Mouse (Mus musculus) adrenal gland, adult (tissue): ENCODE measurements at regions not wholly inside any gene's neighbourhood (a gene's known extent, or its start where the extent isn't known, plus 50 kb on each side); places are given as distances from the start of the nearest gene placed in this dataset.

ENCODE experiments used
- DNase-seq, 2 experiments: peaks; one replicate each; pipeline ENCODE4 v3.0.0; 2022 to 2023; ENCODE audit warnings: low spot score in 1 of 2; ENCODE audit not compliant: inconsistent age in 2 of 2

DNA sequence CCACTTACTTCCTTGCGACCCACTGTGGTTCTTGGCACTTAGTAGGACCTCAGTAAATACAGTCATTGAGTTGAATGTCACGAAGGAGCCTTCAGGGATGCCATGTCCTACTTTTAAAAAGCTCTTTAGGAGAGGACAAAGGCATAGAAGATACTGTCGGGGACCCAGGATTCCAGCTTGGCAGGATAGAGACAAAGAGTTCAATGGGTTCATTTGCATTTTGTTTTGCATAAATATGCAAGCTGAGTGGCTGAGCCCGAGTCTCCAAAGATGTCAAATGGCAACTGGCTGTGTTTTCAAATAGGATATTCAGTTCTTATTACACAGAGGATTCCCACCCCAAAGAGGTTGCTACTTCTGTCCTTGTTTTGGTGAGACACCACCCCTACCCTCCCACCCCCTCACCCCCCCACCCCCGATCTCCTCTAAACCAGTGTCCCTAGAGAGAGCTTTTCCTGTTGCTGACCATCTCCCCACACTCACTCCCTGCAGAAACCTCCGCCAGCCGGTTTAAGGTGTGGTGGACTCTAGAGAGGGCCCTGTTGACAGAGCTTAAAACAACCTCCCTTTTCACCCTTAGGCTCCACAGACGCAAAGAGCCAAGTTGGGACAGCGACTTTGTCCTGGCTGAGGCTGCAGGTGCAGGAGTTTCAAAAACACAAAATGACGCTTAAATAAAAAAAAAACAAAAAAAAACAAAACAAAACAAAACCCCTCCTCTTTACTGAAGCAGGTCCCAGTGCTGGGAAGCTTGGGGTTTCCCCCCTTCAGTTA lies 57.9 kb downstream of the Sox9 start:
- no peak for DNase-seq

DNA sequence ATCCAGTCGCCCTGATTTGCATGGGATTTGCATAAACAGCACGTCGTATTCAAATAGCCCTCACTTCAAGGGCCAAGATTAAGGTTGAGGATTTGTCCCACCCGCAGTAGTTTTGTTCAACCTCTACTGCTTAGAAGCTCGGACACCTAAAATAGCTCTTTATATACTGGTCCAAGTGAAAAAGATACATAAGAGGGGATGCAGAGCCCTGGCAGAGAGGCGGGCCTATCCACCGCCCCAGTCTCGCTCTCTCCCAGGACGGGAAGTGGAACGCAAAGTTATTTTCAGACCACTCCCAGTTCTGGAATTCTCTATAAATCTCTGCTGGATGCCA lies 58.4 kb downstream of the Sox9 start:
- DNase-seq, result no peak

DNA sequence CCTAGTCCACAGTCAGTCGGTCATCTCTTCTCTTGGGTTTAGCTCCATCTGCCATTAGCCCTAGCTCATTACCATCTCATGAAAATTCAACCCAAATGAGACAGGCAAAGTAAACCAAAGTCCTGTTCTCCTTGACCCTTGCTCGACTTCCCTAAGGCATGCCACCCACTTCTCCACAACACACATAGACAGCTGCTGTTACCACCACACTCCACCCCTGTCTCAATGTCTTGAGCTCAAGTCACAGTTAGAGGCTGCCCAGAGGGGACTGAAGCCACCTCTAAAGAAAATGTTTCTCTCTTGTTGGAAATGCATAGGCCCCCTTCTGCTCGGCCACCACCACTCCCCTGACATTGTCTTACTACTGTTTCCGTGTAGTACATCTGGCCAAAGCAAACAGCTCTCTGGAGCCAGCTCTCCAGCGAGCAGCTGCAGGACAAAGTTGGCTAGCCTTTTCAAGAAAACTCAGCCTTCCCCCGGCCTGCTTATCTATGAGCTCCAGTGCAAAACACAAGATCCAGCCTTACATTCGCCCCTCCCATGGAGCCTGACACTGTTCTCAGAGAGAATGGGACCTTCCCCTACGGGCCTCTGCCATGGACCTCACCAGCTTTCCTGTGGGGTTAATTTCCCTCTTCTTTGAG lies 62.4 kb downstream of the Sox9 start:
- DNase-seq, result no peak

DNA sequence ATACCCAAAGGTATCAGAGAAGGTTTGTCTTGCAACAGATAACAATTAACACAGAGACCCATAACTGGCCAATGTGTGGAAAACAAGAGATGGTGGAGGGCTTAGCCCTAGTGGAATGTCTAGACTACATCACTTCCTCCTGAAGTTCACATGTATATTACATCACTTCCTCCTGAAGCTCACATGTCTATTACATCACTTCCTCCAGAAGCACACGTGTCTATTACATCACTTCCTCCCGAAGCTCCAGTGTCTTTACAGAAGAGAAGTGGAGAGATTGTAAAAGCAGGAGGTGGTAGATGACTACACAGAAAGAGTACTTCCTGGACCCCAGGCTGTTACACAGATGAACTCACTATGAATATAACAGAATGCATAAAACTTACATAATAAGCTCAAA lies 65.1 kb downstream of the Sox9 start:
- DNase-seq, result no peak

DNA sequence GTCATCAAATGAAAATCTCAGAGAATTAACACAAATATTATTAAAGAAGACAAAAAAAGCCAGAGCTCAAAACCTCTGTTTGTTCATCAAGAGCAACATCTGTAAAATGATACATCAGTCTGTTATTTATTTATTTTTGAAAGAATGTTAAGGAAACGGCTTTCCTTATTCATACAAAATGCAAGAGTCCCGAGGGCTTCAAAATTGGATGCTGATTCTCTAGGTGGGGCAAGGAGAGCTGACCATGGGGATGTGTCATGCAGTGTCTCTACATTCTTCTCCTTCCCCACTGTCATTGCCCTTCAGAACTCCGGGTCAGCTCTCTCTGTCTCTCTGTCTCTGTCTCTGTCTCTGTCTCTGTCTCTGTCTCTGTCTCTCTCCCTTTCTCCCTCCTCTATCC lies 65.8 kb downstream of the Sox9 start:
- DNase-seq, result no peak

DNA sequence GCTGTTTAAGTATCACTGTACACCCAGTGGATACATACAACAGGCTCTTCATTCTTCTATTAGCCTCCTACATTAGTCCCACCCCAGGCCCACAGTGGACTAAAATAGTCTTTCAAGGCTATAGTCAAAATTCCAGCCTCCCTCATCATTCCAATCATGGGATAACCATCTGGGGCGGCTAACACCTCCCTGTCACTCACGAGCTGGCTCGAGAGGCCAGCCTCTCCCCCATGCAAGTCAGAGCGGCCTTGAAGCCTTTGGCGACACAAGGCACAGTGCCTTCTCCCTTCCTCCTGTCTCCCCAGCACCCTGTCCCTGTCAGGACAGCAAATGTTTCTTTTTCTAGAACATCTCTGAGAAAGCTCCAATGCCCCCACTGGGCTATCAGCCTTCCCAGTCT lies 68.0 kb downstream of the Sox9 start:
- peak in 1 of 2 experiments; percentile 20 for DNase-seq

DNA sequence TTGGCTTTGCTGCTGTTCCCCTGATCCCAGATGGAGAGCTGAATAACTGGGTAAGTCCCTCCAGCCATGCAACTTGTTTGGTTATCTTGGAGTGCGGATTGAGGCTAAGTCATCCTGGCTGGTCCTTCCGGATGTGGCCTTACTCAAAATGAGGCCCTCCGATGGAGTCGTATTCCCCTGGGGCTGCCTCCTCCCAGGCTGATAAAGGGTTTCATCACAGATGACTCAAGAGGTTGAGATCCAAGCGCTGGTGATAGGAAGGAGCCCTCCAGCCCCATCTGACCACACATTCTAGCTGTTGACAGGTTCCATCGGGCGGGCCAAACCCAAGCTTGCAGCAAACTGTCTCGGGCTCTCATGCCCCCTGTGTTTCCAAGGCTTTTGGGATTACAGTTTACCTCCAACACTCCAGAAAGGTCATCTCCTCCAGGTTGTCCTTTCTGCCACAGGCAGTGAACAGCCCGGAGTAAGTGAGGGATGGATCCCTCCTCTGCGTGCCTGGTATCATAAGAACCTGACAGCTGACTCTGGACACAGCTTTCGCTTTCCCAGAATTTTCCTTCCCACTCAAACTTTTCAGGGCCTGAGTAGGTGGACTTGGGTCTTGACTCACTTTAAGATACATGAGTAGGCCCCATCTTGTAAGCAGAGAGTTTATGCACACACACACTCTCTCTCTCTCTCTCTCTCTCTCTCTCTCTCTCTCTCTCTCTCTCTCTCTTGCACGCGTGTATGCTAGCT lies 68.7 kb downstream of the Sox9 start:
- DNase-seq, result no peak

DNA sequence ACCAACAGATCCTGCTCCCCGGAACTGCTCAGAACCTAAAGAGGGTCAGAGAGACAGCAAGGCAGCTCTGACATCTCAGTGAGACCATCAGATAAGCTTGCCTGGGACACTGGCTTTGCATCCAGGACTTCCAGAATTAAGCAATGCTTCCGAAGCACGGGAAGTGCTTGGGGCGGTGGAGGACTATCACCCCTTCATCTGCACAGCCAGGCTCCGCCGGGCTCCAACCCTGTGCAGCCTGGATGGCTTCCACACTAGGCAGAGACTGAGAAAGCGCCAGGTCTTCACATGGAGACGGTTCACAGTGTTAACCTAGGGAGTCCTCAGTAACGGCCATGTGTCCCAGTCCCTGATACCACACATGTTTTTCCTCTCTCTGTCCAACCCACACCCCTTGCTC lies 69.3 kb downstream of the Sox9 start:
- DNase-seq, result no peak

DNA sequence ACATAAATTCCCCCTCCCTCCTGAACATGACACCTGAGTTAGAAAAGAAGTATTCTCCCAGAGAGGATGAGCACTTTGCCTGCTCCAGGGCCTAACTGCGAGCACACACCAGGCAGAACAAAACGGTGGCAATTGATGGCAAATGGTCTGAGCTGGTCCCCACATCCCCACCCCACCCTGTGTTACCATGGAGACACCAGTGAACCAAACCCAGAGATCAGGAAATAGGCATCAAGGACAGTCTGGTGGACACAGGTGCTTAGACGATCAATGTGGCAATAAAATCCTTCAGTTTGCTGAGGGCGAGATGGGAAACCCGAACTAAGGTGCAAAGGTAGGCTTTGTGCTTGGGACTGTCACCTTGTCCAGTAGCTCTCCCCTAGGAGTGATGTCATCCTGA lies 74.0 kb downstream of the Sox9 start:
- DNase-seq, result no peak

DNA sequence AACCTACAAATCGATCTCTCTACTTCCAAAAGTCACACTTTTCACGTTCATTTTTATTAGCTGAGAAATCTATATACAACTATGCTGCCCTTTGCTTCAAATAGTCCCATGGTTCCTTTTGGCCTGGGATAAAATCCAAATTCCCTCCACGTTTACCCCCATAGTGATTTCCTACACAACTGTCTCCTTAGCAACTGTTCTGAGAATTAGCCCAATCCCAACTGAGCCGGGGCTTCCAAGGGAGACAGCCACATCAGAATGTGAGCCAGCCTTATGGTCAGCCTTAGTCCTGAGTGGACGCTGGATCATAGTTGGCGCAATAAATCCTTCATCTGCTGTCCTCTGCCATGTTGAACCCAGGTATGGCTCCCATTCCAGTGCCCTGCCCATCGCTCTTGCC lies 77.3 kb downstream of the Sox9 start:
- DNase-seq, result no peak

DNA sequence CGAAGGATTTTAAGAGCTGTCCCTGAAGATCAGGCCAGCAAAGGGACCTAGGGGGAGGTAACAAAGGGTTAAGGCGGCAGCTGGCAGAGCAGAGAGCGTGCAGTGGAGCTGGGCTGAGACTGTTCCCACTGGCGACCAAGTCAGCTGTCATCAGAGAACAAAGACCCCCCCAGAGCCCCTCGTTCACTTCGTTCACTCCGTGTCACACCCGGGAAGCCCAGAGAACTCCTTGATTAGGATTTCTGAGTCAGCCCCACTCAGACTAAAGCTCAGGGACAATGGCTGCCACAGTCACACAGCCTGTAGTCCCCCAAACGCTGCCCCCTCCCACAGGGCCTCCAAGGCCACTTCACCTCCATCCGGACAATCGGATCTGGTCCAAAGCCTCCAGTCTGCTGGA lies 78.8 kb downstream of the Sox9 start:
- no peak for DNase-seq

DNA sequence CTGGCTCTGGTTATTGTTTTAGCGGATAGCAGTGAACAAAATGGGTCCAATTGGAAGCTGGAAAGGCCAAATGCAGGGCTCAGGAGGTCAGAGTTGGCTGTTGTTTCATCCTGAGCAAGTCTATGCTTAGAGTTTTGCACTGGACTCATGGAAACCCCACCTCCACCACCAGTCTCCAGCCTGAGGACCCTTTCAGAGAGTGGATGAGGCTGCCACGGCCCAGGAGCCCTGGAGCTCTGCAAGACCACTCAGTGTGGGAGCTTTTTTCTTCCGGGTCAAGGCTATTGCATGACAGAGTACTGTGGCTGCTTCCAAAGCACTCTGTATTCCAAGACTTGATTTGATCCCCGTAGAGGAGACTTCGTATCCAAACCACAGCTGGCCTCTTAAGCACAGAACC lies 79.2 kb downstream of the Sox9 start:
- no peak for DNase-seq

DNA sequence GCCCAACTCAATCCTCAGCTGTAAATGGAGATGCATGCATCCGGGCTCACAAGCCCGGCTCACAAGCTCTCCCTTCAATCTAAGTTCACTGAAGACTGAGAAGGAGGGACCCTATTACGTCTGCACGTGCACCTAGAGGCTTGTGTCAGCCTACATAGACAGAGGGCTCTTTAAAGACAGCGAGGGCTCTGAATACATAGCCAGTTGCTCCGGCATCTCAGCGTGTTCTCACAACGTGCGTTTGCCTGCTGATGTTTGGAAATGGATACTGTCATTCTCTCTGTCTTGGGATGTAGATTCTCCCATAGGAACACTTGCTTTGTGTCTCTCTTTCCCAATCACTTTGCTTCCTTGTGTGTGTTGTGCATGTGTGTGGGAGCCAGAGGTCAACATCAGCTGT lies 83.8 kb downstream of the Sox9 start:
- no peak for DNase-seq

DNA sequence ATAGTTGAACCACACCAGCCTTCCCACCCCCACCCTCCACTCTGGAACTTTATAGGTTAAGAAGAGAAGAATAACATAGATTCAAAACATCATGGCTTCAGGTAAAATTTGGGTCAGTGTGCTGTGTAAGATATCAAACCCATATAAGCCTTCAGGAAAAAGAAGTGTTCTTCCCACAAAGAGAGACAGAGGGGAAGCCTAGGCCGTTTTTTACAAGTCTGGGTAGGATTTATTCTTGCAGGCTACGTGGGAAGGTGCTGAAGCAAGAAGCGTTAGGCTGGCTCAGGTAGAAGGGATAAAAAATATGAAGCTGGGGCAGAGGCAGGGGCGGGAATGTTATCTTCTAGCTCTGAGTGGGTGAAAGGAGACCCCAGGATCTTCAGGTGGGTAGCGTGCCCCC lies 87.5 kb downstream of the Sox9 start:
- no peak for DNase-seq

DNA sequence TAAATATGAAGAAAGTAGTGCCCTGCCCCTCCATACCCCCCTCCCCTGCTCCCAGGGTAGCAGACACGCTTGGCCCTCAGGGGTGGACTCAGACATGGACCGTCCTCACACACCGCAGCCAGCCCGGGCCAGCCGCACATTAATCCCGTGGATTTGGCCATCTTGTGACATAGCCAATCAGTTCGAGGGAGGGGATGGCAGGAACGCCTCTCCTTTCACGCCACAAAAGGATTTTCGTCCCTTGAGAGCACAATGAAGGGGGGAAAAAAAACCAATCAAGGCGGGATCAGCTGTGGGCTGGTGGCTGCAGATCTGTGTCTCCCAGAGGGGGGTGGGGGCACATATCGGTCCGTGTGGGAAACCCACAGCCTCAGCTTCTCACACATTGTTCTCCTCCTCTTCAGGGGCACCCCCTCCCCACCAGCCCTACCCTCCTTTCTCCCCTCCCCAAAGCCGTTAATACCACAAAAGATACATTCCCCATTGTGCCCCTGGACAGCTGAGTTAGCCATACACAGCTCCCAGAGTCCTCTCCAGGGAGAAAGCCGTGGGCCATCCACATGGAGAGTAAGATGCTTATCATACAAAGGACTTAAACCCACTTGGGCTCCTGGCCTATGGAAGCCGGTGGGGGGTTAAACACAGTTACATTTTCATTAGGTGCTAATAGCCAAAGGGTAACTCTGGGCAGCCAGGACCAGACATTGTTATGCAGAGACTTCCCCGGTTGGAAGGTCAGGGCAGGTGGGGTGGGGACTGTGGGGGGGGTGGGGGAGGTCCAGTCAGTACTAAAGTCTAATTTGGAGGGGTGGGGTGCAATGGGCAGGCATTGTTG lies 88.4 kb downstream of the Sox9 start:
- DNase-seq, result no peak

DNA sequence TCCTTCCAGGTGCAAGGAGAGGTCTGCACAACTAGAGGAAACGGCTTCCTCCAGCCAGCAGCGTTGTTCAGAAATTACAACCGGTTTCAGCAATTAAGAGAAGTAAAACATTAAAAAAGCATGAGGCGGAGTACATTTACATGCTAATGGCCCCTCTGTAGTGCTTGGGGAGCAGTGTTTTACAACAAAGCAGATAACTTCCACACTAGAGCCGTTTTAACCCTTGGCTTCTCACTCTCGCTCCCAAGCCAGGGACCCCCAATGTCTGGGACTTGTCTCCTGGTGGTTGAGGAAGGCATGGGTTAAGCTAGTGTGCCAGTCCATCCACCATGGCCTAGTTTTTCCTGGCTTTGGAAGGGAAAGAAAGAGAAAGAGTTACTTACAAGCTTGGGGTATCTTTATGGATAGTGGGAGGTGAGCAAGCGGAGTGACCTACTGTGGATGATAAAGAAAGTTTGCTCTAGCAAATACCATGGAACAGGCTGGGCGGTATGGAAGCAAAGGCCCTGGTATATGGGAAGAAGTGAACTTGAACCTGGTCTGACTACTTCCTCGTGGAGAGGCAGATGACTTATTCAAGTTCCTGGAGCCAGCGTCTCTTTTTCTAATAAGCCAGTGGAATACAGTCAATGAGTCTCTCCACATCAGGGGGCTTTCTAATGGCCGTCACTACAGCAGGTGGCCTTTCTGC lies 90.8 kb downstream of the Sox9 start:
- DNase-seq, result no peak

DNA sequence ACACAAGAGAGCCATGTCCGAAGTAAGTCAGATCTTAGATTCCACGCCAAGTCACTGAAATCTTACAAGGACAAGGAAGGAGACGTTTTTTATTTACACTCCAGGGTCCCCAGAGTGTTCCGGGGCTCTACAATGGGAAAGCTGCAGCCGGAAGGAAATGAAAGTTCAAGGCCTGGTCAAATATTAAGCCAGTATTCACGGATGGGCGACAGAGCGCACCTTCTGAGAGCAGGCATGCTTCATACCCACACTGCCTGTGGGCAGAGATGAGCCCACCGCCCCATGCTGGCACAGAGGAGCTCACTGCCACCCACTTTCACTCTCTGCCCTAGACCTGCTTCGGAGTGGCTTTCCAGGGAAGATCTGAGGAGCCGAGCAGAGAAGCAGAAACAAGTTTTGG lies 92.2 kb downstream of the Sox9 start:
- no peak for DNase-seq

DNA sequence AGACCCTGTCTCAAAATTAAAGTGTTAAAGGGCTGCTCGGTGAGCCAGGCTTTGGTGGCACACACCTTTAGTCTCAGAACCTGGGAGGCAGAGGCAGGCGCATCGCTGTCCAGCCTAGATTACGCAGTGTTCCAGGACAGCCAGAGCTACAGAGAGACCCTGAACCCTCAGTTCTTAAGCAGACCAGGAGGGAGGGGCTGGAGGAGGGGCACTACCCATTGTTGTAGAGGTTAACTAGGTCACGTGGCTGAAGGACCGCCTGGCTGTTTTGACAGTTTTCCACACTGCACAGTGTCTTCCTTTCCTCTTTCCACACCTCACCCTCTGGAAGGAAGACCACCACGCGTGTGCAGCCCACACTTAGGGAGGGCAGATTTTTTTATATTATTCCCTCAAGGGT lies 94.2 kb downstream of the Sox9 start:
- no peak for DNase-seq

DNA sequence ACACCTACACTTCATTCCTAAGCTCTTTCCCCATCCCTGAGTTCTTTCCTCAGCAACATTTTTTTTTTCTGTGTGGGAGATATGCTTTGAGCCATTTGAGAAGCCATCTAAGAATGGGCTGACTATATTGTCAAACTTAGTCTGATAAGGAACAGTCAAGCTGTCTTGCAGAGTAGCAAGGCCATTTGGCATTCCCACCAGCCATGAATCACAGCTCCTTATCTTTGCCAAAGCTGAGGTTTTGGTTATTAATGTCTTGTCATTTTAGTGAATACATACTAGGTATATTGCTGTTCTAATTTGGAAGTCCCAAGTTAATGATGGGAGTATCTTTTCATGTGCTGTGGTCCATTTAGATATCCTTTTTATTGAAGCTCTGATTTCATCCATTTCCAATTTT lies 96.4 kb downstream of the Sox9 start:
- peak; percentile 24 to 67 for DNase-seq

DNA sequence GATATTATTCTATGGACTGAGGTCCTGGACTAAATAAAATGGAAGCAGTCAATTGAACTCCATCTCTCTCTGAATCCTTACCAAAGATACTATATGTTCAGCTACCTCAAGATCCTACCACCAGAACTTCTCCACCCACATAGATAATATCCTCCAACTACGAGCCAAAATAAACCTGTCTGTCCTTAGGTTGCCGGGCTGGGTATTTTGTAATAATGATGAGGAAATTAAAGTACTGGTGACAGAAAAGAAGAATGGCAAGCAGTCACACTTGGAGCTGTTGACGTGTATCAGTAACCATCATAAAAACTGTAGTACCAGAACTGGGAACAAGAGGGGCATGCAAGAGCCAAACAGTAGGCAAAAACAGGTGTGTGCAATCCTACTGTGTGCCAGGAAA lies 98.7 kb downstream of the Sox9 start:
- no peak for DNase-seq

DNA sequence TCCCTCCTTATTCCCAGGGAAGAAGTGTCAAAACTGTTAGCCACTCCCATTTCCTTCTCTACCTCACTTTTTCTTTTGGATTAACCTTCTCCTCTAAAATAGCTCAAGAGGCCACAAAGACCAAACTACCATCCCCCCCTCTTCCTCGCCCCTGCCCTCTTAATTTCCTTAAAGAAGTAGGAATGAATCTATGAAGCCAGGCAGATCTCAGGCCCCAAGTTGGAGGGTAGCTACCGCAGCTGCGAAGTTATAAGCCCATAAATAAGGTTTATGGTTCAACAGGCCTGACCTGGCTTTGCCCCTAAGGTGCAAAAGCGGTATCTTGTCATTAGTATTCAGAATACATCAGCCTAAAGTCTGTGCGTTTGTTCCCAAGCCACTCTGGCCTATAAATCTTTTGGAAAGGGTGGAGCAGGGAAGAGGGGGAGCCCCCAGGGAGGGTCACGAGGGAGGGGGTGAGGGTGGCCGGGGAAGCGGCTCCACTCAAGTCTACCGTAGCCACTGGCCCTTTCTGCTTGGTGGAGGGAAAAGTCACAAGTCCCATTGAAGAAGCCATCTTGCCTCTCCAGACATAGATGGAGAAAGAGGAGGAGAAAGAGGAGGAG lies 103.4 kb downstream of the Sox9 start:
- no peak for DNase-seq
